Mouse (Mus musculus) cortical plate, adult 2 months (tissue): ENCODE measurements around the gene Cnksr3.

Source experiments
- CTCF ChIP-seq: fragments of 200-500 bp; IDR thresholded peaks from 2 replicates; pipeline ENCODE4 v1.5.1; 2011; ENCODE audit warnings: mild to moderate bottlenecking, control low read depth, low read length; ENCODE audit not compliant: insufficient read depth; ENCODE audit errors: extremely low read depth
- POLR2A ChIP-seq: fragments of 200-500 bp; IDR thresholded peaks from 2 replicates; pipeline ENCODE4 v1.6.1; 2011; ENCODE audit warnings: mild to moderate bottlenecking, low read length, control low read depth; ENCODE audit not compliant: insufficient read depth; ENCODE audit errors: extremely low read depth

GRCm38 (mm10) chr10:7077389-7077808, 134.6 kb downstream of the Cnksr3 start:
- TF ChIP-seq CTCF (no peak), POLR2A (no peak)
